ENCODE assay signal across 1 mouse cellular context in genomic region chr7:29983690-29984380, GRCm38 (mm10).
TF ChIP-seq lines count a peak whose summit lies in the region.

Zfp568 (plus strand) TSS chr7:29983955.

TF ChIP-seq in CH12.LX, 34 proteins besides CTCF, POLR2A, EP300 and RAD21 (continued from another document):
- TF ChIP-seq NRF1 (IDR thresholded peaks at IDR 0.05; ENCODE audit: low read depth, low read length) (peak; percentile 67), UBTF (IDR thresholded peaks at IDR 0.05; ENCODE audit: low read depth, low read length) (peak; percentile 86), ETS1 (conservative IDR thresholded peaks at IDR 0.05; ENCODE audit: low read depth, low read length) (0 out of 2 replicates have a peak, but pooled peaks have one; percentile 29), USF2 (conservative IDR thresholded peaks at IDR 0.05; ENCODE audit: low read depth, low read length) (no peak), JUND (conservative IDR thresholded peaks at IDR 0.05; ENCODE audit: low read depth, low read length) (no peak), KAT2A (IDR thresholded peaks at IDR 0.05; ENCODE audit: insufficient replicate concordance, low read length) (peak; percentile 78; the same call in 1 of the 2 replicates), E2F4 (IDR thresholded peaks at IDR 0.05; ENCODE audit: insufficient replicate concordance, low read depth, low read length) (no peak), ELF1 (IDR thresholded peaks at IDR 0.05; ENCODE audit: low read depth, low read length) (peak; percentile 88), TCF12 (IDR thresholded peaks at IDR 0.05; ENCODE audit: low read depth, low read length) (peak; percentile 87), BHLHE40 (IDR thresholded peaks at IDR 0.05; ENCODE audit: low read depth, low read length) (no peak), CHD1 (IDR thresholded peaks at IDR 0.05; ENCODE audit: low read depth, low read length) (peak; percentile 83; the same call in 1 of the 2 replicates), MAZ (IDR thresholded peaks at IDR 0.05; ENCODE audit: low read depth, low read length) (0 out of 2 replicates have a peak, but pooled peaks have one; percentile 50), ZC3H11A (IDR thresholded peaks at IDR 0.05; ENCODE audit: low read depth, low read length) (no peak), MAFK (IDR thresholded peaks at IDR 0.05; ENCODE audit: insufficient replicate concordance, low read length) (no peak), MXI1 (IDR thresholded peaks at IDR 0.05; ENCODE audit: low read depth, low read length) (peak; percentile 94), PAX5 (IDR thresholded peaks at IDR 0.05; ENCODE audit: low read length) (no peak), ZNF384 (IDR thresholded peaks at IDR 0.05; ENCODE audit: low read depth, low read length) (0 out of 2 replicates have a peak, but pooled peaks have one; percentile 25), NELFE (IDR thresholded peaks at IDR 0.05; ENCODE audit: low read depth, low read length) (peak; percentile 99), MYC (IDR thresholded peaks at IDR 0.05; ENCODE audit: low read depth, low read length) (peak; percentile 36; the same call in 1 of the 2 replicates), POLR2AphosphoS2 (IDR thresholded peaks at IDR 0.05; ENCODE audit: low read depth, low read length) (peak; percentile 89), ZMIZ1 (IDR thresholded peaks at IDR 0.05; ENCODE audit: low read depth, low read length) (peak; percentile 97), GABPA (IDR thresholded peaks at IDR 0.05; ENCODE audit: insufficient replicate concordance, low read depth, low read length) (peak; percentile 19; the same call in 1 of the 2 replicates), SIN3A (IDR thresholded peaks at IDR 0.05; ENCODE audit: low read length) (peak; percentile 97)
